Mouse (Mus musculus): ENCODE data around the gene Aif1l. TPM values are rescaled to one million over a fixed set of nuclear protein-coding genes. Genes with fewer than 3 reads are reported as not detected.

Gene Aif1l
- total RNA-seq, 2 experiments from 2014 or later, result 2.1 to 2.7 TPM

- peak; percentile 39 for DNase-seq
- intact Hi-C loops (cut with DNase I), result no loop called here
- no peak overlapping the region for H3K27ac ChIP-seq
- H3K4me3 ChIP-seq, result no peak overlapping the region
- no peak for TF ChIP-seq CTCF (IDR thresholded peaks at IDR 0.05)
Observed at GRCm38 (mm10) chr2:31957211-31957610, 7.3 kb downstream of the Aif1l start.

GRCm38 (mm10) chr2:31960986-31961385, 11.0 kb downstream of the Aif1l start:
- no peak overlapping the region for H3K4me3 ChIP-seq
- DNase-seq, result no peak
- H3K27ac ChIP-seq, result no peak overlapping the region
- TF ChIP-seq CTCF (IDR thresholded peaks at IDR 0.05), result no peak
- intact Hi-C loops (cut with DNase I), result no loop called here

- no peak for DNase-seq
- no peak overlapping the region for H3K27ac ChIP-seq
- intact Hi-C loops (cut with DNase I), result no loop called here
- no peak for TF ChIP-seq CTCF (IDR thresholded peaks at IDR 0.05)
- no peak overlapping the region for H3K4me3 ChIP-seq
Observed at GRCm38 (mm10) chr2:31961791-31962222, 11.9 kb downstream of the Aif1l start.

GRCm38 (mm10) chr2:31962501-31963224, 12.7 kb downstream of the Aif1l start:
- DNase-seq, result peak; percentile 52
- H3K27ac ChIP-seq, result peak overlapping the region; percentile 43; the same call in 1 of the 2 replicates
- peak; percentile 32; the same call in 1 of the 2 replicates for TF ChIP-seq CTCF (IDR thresholded peaks at IDR 0.05)
- intact Hi-C loops (cut with DNase I), result no loop called here
- no peak overlapping the region for H3K4me3 ChIP-seq

- peak overlapping the region; percentile 31; the same call in 1 of the 2 replicates for H3K27ac ChIP-seq
- DNase-seq, result no peak
- TF ChIP-seq CTCF (IDR thresholded peaks at IDR 0.05), result no peak
Observed at GRCm38 (mm10) chr2:31963491-31963890, 13.6 kb downstream of the Aif1l start.

GRCm38 (mm10) chr2:31964191-31964590, 14.3 kb downstream of the Aif1l start:
- DNase-seq, result no peak
- Histone ChIP-seq H3K27ac (no peak overlapping the region), H3K4me3 (no peak overlapping the region)
- intact Hi-C loops (cut with DNase I), result no loop called here
- no peak for TF ChIP-seq CTCF (IDR thresholded peaks at IDR 0.05)

More at GRCm38 (mm10) chr2:31963491-31963890, 13.6 kb downstream of the Aif1l start:
- intact Hi-C loops (cut with DNase I), result no loop called here
- no peak overlapping the region for H3K4me3 ChIP-seq

GRCm38 (mm10) chr2:31965110-31965509, 15.2 kb downstream of the Aif1l start:
- peak; percentile 62 for DNase-seq
- TF ChIP-seq CTCF (IDR thresholded peaks at IDR 0.05), result peak; percentile 62
- intact Hi-C loops (cut with DNase I), result no loop called here
- H3K27ac ChIP-seq, result no peak overlapping the region
- no peak overlapping the region for H3K4me3 ChIP-seq

GRCm38 (mm10) chr2:31966801-31967200, 16.9 kb downstream of the Aif1l start:
- intact Hi-C loops (cut with DNase I), result no loop called here
- H3K4me3 ChIP-seq, result no peak overlapping the region
- no peak for TF ChIP-seq CTCF (IDR thresholded peaks at IDR 0.05)

GRCm38 (mm10) chr2:31972589-31972988, 22.6 kb downstream of the Aif1l start:
- TF ChIP-seq CTCF (IDR thresholded peaks at IDR 0.05), result no peak
- intact Hi-C loops (cut with DNase I), result loop anchor here (5.0 kb wide), 1 partner anchor 160 kb away; no protein-coding TSS in a partner anchor
- Histone ChIP-seq H3K4me3 (no peak overlapping the region), H3K27ac (no peak overlapping the region)
- DNase-seq, result no peak

More at GRCm38 (mm10) chr2:31966801-31967200, 16.9 kb downstream of the Aif1l start:
- H3K27ac ChIP-seq, result no peak overlapping the region
- DNase-seq, result no peak

- Histone ChIP-seq H3K27ac (peak within 1 kb of the TSS; percentile 92), H3K4me3 (peak within 1 kb of the TSS; percentile 86)
- no peak for TF ChIP-seq CTCF (IDR thresholded peaks at IDR 0.05)
- intact Hi-C loops (cut with DNase I), result loop anchor here (5.0 kb wide), 1 partner anchor 158 kb away; no protein-coding TSS in a partner anchor
- DNase-seq, result peak; percentile 99
Observed at GRCm38 (mm10) chr2:31974141-31974808, 24.3 kb downstream of the Aif1l start, which contains the start of gene Nup214. Gene Nup214, plus strand, starts transcription at chr2:31974436.

- TF ChIP-seq CTCF (IDR thresholded peaks at IDR 0.05), result no peak
- Histone ChIP-seq H3K27ac (peak overlapping the region; percentile 92), H3K4me3 (peak overlapping the region; percentile 86)
- DNase-seq, result no peak
- intact Hi-C loops (cut with DNase I), result loop anchor here (5.0 kb wide), 1 partner anchor 157 kb away; no protein-coding TSS in a partner anchor
Observed at GRCm38 (mm10) chr2:31974809-31975371, 25.0 kb downstream of the Aif1l start.

- Histone ChIP-seq H3K4me3 (no peak overlapping the region), H3K27ac (no peak overlapping the region)
- no peak for DNase-seq
- intact Hi-C loops (cut with DNase I), result no loop called here
- TF ChIP-seq CTCF (IDR thresholded peaks at IDR 0.05), result no peak
Observed at GRCm38 (mm10) chr2:31987774-31988173, 37.8 kb downstream of the Aif1l start.

- no peak for TF ChIP-seq CTCF (IDR thresholded peaks at IDR 0.05)
- Histone ChIP-seq H3K4me3 (no peak overlapping the region), H3K27ac (no peak overlapping the region)
- DNase-seq, result no peak
- intact Hi-C loops (cut with DNase I), result no loop called here
Observed at GRCm38 (mm10) chr2:31990961-31991360, 41.0 kb downstream of the Aif1l start.

Measured in gastrocnemius, adult 2 months (tissue).